Comparison of ENCODE assay signal across 16 mouse cellular contexts in the genomic region with DNA sequence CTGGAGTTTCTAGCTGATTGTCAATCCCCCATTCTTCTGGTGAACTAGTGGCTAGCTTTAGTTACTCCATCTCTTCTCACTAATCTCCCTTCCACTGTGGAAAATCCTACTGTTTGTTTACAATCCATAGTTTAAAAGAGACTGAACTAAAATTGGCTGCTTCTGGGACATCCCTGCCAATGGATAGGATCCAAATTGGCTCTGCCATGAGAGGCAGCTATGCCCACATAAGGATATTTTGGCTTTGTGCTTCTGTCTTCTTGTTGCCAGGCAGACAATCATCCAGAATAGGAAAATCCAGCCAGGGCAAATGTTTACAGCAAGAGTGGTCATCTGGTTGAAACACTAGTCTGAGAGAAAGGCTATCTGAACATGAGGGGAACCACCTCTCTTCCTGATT.
DNase-seq lines count a peak whose midpoint lies in the region; ATAC-seq lines count a peak whose summit lies in the region.
"Had no signal": no experiment of that assay in that cellular context is flagged by ENCODE, and none has a peak within 500 bp of the region (broad histone marks: within the 10 kb centered on the region; RNA-seq: fewer than 3 reads in every experiment).

No protein-coding gene starts in this region.

- DNase-seq in forebrain, embryonic 11.5 days (ENCODE audit: low spot score) = no peak
- peak; percentile 3 to 15 for DNase-seq in layer of hippocampus, postnatal 10 days (ENCODE audit: low spot score in 2 of 2)
- DNase-seq in layer of hippocampus, postnatal 36 days = no peak
- DNase-seq in right cerebral cortex, postnatal 10 days (ENCODE audit: low spot score in 2 of 2) = peak; percentile 24 to 30
- DNase-seq in right cerebral cortex, postnatal 36 days (ENCODE audit: low spot score in 2 of 2) = no peak
- DNase-seq in kidney, adult 9 months = no peak
- DNase-seq: kidney, postnatal 14 days; liver, postnatal 0 days; midbrain, embryonic 14.5 days; thymus, postnatal 4 days had no signal

- no peak overlapping the region for H3K9ac ChIP-seq in forebrain, embryonic 15.5 days (replicated peaks)
- H3K9ac ChIP-seq in forebrain, embryonic 11.5 days (ENCODE audit: low read length) = no peak overlapping the region
- H3K9ac ChIP-seq in intestine, embryonic 16.5 days (ENCODE audit: low read depth, low read length) = no peak overlapping the region
- H3K9ac ChIP-seq: heart, embryonic 13.5 days; limb, embryonic 12.5 days; liver, postnatal 0 days; neural tube, embryonic 13.5 days; stomach, embryonic 15.5 days had no signal

- H3K4me1 ChIP-seq in forebrain, embryonic 15.5 days = no peaks in the 10 kb centered on the region
- H3K4me1 ChIP-seq in forebrain, embryonic 11.5 days (replicated peaks; ENCODE audit: control insufficient read depth, insufficient read depth, low read length) = no peaks in the 10 kb centered on the region
- no peaks in the 10 kb centered on the region for H3K4me1 ChIP-seq in intestine, embryonic 16.5 days (ENCODE audit: control insufficient read depth, insufficient read depth, low read length)
- H3K4me1 ChIP-seq: heart, embryonic 13.5 days; limb, embryonic 12.5 days; neural tube, embryonic 13.5 days; stomach, embryonic 15.5 days had no signal

- H3K4me2 ChIP-seq in forebrain, embryonic 15.5 days (replicated peaks) = no peak overlapping the region
- no peak overlapping the region for H3K4me2 ChIP-seq in forebrain, embryonic 11.5 days (ENCODE audit: low read depth, low read length, severe bottlenecking)
- no peak overlapping the region for H3K4me2 ChIP-seq in intestine, embryonic 16.5 days (ENCODE audit: low read depth, low read length)
- H3K4me2 ChIP-seq: heart, embryonic 13.5 days; limb, embryonic 12.5 days; neural tube, embryonic 13.5 days; stomach, embryonic 15.5 days had no signal

- no peak overlapping the region for H3K4me3 ChIP-seq in forebrain, embryonic 15.5 days
- H3K4me3 ChIP-seq in forebrain, embryonic 11.5 days (ENCODE audit: low read depth, low read length) = no peak overlapping the region
- no peak overlapping the region for H3K4me3 ChIP-seq in intestine, embryonic 16.5 days (ENCODE audit: low read length)
- H3K4me3 ChIP-seq: heart, embryonic 13.5 days; limb, embryonic 12.5 days; neural tube, embryonic 13.5 days; stomach, embryonic 15.5 days had no signal

- peak overlapping the region; percentile 54 for H3K27ac ChIP-seq in forebrain, embryonic 15.5 days (replicated peaks)
- no peak overlapping the region for H3K27ac ChIP-seq in forebrain, embryonic 11.5 days (ENCODE audit: low read depth, low read length)
- no peak overlapping the region for H3K27ac ChIP-seq in intestine, embryonic 16.5 days (ENCODE audit: low read length)
- H3K27ac ChIP-seq: heart, embryonic 13.5 days; limb, embryonic 12.5 days; neural tube, embryonic 13.5 days; stomach, embryonic 15.5 days had no signal

- H3K36me3 ChIP-seq in forebrain, embryonic 15.5 days = no peaks in the 10 kb centered on the region
- H3K36me3 ChIP-seq in forebrain, embryonic 11.5 days (ENCODE audit: control insufficient read depth, insufficient read depth, low read length) = no peaks in the 10 kb centered on the region
- H3K36me3 ChIP-seq in intestine, embryonic 16.5 days (ENCODE audit: control insufficient read depth, insufficient read depth, low read length) = no peaks in the 10 kb centered on the region
- H3K36me3 ChIP-seq: heart, embryonic 13.5 days; limb, embryonic 12.5 days; neural tube, embryonic 13.5 days; stomach, embryonic 15.5 days had no signal

- no peaks in the 10 kb centered on the region for H3K9me3 ChIP-seq in forebrain, embryonic 15.5 days
- no peaks in the 10 kb centered on the region for H3K9me3 ChIP-seq in forebrain, embryonic 11.5 days (ENCODE audit: control insufficient read depth, low read length)
- no peaks in the 10 kb centered on the region for H3K9me3 ChIP-seq in intestine, embryonic 16.5 days (ENCODE audit: control insufficient read depth, low read length)
- H3K9me3 ChIP-seq: heart, embryonic 13.5 days; limb, embryonic 12.5 days; neural tube, embryonic 13.5 days; stomach, embryonic 15.5 days had no signal

- no peaks in the 10 kb centered on the region for H3K27me3 ChIP-seq in forebrain, embryonic 15.5 days
- H3K27me3 ChIP-seq in forebrain, embryonic 11.5 days (ENCODE audit: control insufficient read depth, insufficient read depth, low read length) = no peaks in the 10 kb centered on the region
- no peaks in the 10 kb centered on the region for H3K27me3 ChIP-seq in intestine, embryonic 16.5 days (replicated peaks; ENCODE audit: control insufficient read depth, insufficient read depth, low read length)
- H3K27me3 ChIP-seq: heart, embryonic 13.5 days; limb, embryonic 12.5 days; neural tube, embryonic 13.5 days; stomach, embryonic 15.5 days had no signal

- ATAC-seq in forebrain, embryonic 15.5 days (replicated peaks) = peak; percentile 67
- ATAC-seq in forebrain, embryonic 11.5 days (replicated peaks; ENCODE audit: low FRiP score) = no peak
- no peak for ATAC-seq in intestine, embryonic 16.5 days
- ATAC-seq: liver, postnatal 0 days had no signal

Comparison
In these comparisons a context has a peak if more than half of its experiments do, and no peak if none do; other contexts are left out.
1. DNase-seq: peak in layer of hippocampus, postnatal 10 days (2 of 2) and right cerebral cortex, postnatal 10 days (2 of 2); none in forebrain, embryonic 11.5 days (single experiment), layer of hippocampus, postnatal 36 days (0 of 2), right cerebral cortex, postnatal 36 days (0 of 2) and kidney, adult 9 months (single experiment).